28 mouse cellular contexts compared by ENCODE assay signal in genomic region chr3:69185244-69185643, GRCm38 (mm10). TPM values are rescaled to one million over a fixed set of nuclear protein-coding genes. Genes with fewer than 3 reads are reported as not detected.
"Had no signal": no experiment of that assay in that cellular context is flagged by ENCODE, and none has a peak within 500 bp of the region (broad histone marks: within the 10 kb centered on the region; RNA-seq: fewer than 3 reads in every experiment).

No protein-coding gene starts in this region.

- ATAC-seq: intestine, embryonic 15.5 days had no signal

- H3K9me3 ChIP-seq: intestine, embryonic 15.5 days; lung, embryonic 15.5 days; neural tube, embryonic 13.5 days had no signal

- H3K27me3 ChIP-seq: intestine, embryonic 15.5 days; lung, embryonic 15.5 days; neural tube, embryonic 13.5 days had no signal

- DNase-seq: kidney, adult 11 months; kidney, postnatal 25 days; layer of hippocampus, adult 9-11 months; lung, adult 18-20 months; lung, postnatal 10 days; lung, postnatal 36 days; midbrain, embryonic 14.5 days; retina, postnatal 1 day; thymus, adult 2 months; thymus, postnatal 14 days had no signal

- H3K36me3 ChIP-seq: intestine, embryonic 15.5 days; lung, embryonic 15.5 days; neural tube, embryonic 13.5 days had no signal

- H3K27ac ChIP-seq: intestine, embryonic 15.5 days; kidney, postnatal 0 days; layer of hippocampus, adult 2 months; liver, embryonic 14.5 days; lung, embryonic 15.5 days; neural tube, embryonic 13.5 days had no signal

- H3K9ac ChIP-seq: intestine, embryonic 15.5 days; liver, embryonic 14.5 days; lung, embryonic 15.5 days; neural tube, embryonic 13.5 days had no signal

- H3K4me3 ChIP-seq: intestine, embryonic 15.5 days; layer of hippocampus, adult 2 months; lung, embryonic 15.5 days; myocyte; neural tube, embryonic 13.5 days had no signal

- H3K4me2 ChIP-seq: intestine, embryonic 15.5 days; liver, embryonic 11.5 days; lung, embryonic 15.5 days; midbrain, embryonic 11.5 days; neural tube, embryonic 13.5 days had no signal

- H3K4me1 ChIP-seq: intestine, embryonic 15.5 days; lung, embryonic 15.5 days; neural tube, embryonic 13.5 days had no signal

RNA-seq across cellular contexts. Expression of gene Arl14, which starts 37.0 kb away (rescaled TPM):
- total RNA-seq: layer of hippocampus, adult 2 months; layer of hippocampus, postnatal 25 days; left cerebral cortex, adult 18-20 months; left cerebral cortex, postnatal 10 days; left cerebral cortex, postnatal 36 days; megakaryocyte-erythroid progenitor cell, adult 5-6 weeks; neutrophil, adult 5-6 weeks had no signal
- polyA plus RNA-seq: kidney, embryonic 14.5 days; limb, embryonic 11.5 days; limb, embryonic 14.5 days; liver, embryonic 11.5 days; liver, embryonic 14.5 days; midbrain, embryonic 11.5 days; midbrain, embryonic 14.5 days; myocyte; neural tube, embryonic 13.5 days; thymus, adult 2 months had no signal
